Mouse (Mus musculus) heart, postnatal 0 days (tissue): ENCODE results near the gene Abhd12. TPM values are rescaled to one million over a fixed set of nuclear protein-coding genes. Genes with fewer than 3 reads are reported as not detected.

Source experiments
- ATAC-seq: fragments of 200-750 bp; cut with Nextera tagmentation; 2 replicates; pipeline ENCODE4 v1.8.0; 2017; ENCODE audit warnings: low read depth, moderate number of reproducible peaks, moderate library complexity; ENCODE audit not compliant: insufficient read depth
- DNase-seq: peaks from one replicate; pipeline ENCODE4 v3.0.0-alpha.2; 2016; ENCODE audit warnings: low spot score
- H3K27ac ChIP-seq: fragments of 300-500 bp; sonication (generic); 2 replicates; pipeline ENCODE4 v1.5.1; 2014; ENCODE audit warnings: low read depth, mild to moderate bottlenecking
- H3K27me3 ChIP-seq: fragments of 300-500 bp; sonication (generic); 2 replicates; pipeline ENCODE4 v1.6.1; 2014; ENCODE audit warnings: low read length, mixed read lengths; ENCODE audit not compliant: control insufficient read depth, insufficient read depth
- H3K36me3 ChIP-seq: fragments of 300-500 bp; sonication (generic); replicated peaks from 2 replicates; pipeline ENCODE4 v1.6.1; 2014; ENCODE audit warnings: low read length, mixed read lengths; ENCODE audit not compliant: control insufficient read depth, insufficient read depth
- H3K4me1 ChIP-seq: fragments of 300-500 bp; sonication (generic); 2 replicates; pipeline ENCODE4 v1.6.1; 2014; ENCODE audit warnings: antibody characterized with exemption; ENCODE audit not compliant: control insufficient read depth, insufficient read depth
- H3K4me2 ChIP-seq: fragments of 300-500 bp; sonication (generic); 2 replicates; pipeline ENCODE4 v1.6.1; 2014; ENCODE audit warnings: low read depth, mild to moderate bottlenecking, low read length, moderate library complexity
- H3K4me3 ChIP-seq: fragments of 300-500 bp; sonication (generic); 2 replicates; pipeline ENCODE4 v1.5.1; 2014; ENCODE audit warnings: low read depth, low read length
- H3K9ac ChIP-seq: fragments of 300-500 bp; sonication (generic); replicated peaks from 2 replicates; pipeline ENCODE4 v1.6.1; 2014; ENCODE audit warnings: low read depth, low read length, mixed read lengths
- H3K9me3 ChIP-seq: fragments of 300-500 bp; sonication (generic); replicated peaks from 2 replicates; pipeline ENCODE4 v1.6.1; 2016; ENCODE audit warnings: low read length; ENCODE audit not compliant: control insufficient read depth
- CTCF ChIP-seq: IDR thresholded peaks from 2 replicates; pipeline ENCODE4 v1.5.1; 2016; ENCODE audit warnings: antibody characterized with exemption, control low read depth, low read depth
- EP300 ChIP-seq: IDR thresholded peaks from 2 replicates; pipeline ENCODE4 v1.6.1; 2016; ENCODE audit warnings: antibody characterized with exemption, low read depth
- WGBS: fragments of 180-500 bp; shearing (Covaris S2); extraction: QIAGEN DNeasy Blood & Tissue Kit; methylation state at CpG from one replicate; pipeline ENCODE4 v1.1.7; 2014; 5-methylcytosine and 5-hydroxymethylcytosine counted together
- polyA plus RNA-seq: library from polyadenylated mRNA; unstranded; fragments of >200 nt; fragmentation: Nextera tagmentation; extraction: Ambion mirVana; gene quantifications from 2 replicates; pipeline ENCODE4 v1.2.1, GENCODE M21; 2015
- total RNA-seq: library from RNA; depleted of rRNA; stranded (reverse); fragments of >200 nt; gene quantifications from 2 replicates; pipeline ENCODE4 v1.2.3, GENCODE M21; 2014; ENCODE audit warnings: low replicate concordance

The Abhd12 gene
- total and polyA plus RNA-seq, 2 experiments from 2014 or later = 31.5 to 32.6 TPM

DNA sequence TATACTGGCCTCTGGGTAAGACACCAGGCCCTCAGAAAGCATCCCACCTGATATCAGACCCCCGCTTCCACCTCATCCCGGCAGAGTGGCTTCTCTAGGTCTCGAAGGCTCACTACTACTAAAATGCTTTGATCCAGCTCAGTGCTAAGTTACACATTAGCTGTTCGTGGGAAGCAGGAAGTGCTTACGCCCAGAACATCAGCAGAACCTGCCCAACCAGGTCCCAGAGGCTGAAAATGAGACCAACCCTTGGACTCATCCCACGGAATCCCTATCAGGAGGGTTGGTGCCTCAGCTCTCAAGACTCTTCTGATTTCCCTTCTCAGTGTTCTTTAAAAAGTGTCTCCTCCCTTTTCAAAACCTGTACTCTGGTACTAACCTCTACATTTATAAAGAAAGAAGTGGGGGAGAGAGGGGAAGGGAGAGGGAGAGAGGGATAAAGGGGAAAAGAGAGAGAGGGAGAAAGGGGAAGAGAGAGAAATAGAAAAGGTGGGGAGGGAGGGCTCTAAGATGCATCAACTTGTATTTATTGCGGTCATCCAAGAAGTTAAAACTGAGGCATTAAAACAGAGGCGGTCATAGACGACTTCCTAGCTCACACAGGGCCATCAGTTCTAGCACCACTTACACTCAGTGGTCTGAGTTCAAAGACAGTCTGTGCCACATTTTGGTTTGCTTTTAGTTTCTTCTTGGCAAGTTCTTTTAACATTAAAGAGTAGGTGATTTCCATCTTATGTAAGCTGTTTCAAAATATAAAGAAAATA lies 45.6 kb downstream of the Abhd12 start:
- Histone ChIP-seq H3K4me1 (no peaks in the 10 kb centered on the region), H3K27ac (no peak overlapping the region), H3K4me2 (no peak overlapping the region), H3K36me3 (0 out of 2 replicates have a peak, but pooled peaks cover 4% of the 10 kb centered on the region), H3K4me3 (no peak overlapping the region), H3K9me3 (no peaks in the 10 kb centered on the region), H3K9ac (no peak overlapping the region), H3K27me3 (no peaks in the 10 kb centered on the region)
- 82% methylated on average over 9 of the region's 9 CpGs for WGBS
- no peak for DNase-seq
- ATAC-seq = no peak
- TF ChIP-seq EP300 = no peak
- TF ChIP-seq CTCF = no peak

DNA sequence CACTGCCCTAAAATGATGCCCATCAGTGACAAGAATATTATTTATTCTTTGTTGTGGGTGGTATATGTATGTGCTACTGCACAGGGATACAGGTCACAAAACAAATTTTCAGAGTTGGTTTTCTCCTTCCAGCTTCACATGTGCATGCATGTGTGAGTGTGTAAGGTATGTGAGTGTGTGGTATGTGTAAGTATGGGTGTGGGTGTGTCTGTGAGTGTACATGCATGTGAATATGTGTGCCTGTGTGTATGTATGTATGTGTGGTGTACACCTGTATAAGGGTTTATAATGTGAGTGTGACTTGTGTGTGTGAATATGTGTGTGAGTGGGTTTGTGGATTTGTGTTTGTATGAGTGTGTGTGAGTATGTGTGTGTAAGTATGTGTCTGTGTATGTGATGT lies 49.4 kb downstream of the Abhd12 start:
- Histone ChIP-seq H3K4me1 (no peaks in the 10 kb centered on the region), H3K27me3 (no peaks in the 10 kb centered on the region), H3K4me2 (no peak overlapping the region), H3K9ac (no peak overlapping the region), H3K9me3 (no peaks in the 10 kb centered on the region), H3K4me3 (no peak overlapping the region), H3K36me3 (0 out of 2 replicates have a peak, but pooled peaks cover 4% of the 10 kb centered on the region), H3K27ac (no peak overlapping the region)
- no peak for DNase-seq
- no peak for ATAC-seq
- TF ChIP-seq EP300 (no peak), CTCF (no peak)

DNA sequence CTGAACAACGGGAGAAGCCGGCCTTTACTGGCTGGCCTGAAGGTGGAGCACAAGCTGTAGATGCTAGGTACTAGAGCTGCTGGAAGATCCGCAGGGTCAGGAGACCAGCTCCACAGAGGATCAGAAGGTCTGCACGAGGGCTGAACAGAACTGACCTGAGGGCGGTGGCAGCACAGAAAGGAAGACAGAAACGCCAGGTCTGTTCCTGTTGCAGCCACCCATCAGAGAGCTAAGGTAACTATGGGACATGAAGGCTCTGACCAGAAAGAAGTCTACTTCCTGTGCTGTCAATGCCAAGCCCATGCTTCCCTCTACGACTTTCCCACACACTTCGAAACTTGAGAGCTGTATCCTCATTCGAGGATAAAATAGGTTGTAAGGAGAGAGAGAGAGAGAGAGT lies 53.3 kb downstream of the Abhd12 start:
- Histone ChIP-seq H3K27me3 (no peaks in the 10 kb centered on the region), H3K9ac (no peak overlapping the region), H3K4me1 (no peaks in the 10 kb centered on the region), H3K27ac (no peak overlapping the region), H3K4me2 (no peak overlapping the region), H3K36me3 (0 out of 2 replicates have a peak, but pooled peaks cover 4% of the 10 kb centered on the region), H3K9me3 (no peaks in the 10 kb centered on the region), H3K4me3 (no peak overlapping the region)
- WGBS = 54% methylated on average over 9 of the region's 9 CpGs
- ATAC-seq (no peak), DNase-seq (no peak)
- TF ChIP-seq CTCF (no peak), EP300 (no peak)

DNA sequence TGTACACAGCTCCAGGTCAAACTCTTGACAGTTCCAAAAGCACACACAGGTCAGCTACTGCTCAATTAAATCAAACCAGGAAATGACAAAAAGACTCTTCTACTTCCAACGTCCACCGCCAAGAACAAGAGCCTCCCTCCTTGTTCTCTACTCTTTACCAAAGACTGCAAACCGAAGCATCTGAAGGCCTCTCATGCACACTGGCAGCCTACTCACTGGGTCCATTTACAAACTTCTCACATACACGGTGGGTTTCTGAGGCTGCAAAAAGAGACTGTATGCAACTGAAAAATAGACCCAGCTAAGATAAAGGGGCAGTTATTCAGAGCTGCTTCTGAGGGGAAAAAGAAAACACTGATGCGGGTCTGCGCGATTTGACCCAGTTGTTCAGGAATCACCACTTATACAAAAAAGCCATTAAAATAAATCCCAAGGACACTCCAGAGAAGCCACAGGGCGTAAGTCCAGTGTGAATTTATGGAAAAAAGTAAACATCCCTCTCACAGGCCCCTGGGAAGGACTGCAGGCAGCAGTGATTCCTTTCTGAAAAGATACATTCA lies 57.0 kb downstream of the Abhd12 start:
- DNase-seq = no peak
- H3K9me3 ChIP-seq = no peaks in the 10 kb centered on the region
- no peaks in the 10 kb centered on the region; the same call in 1 of the 2 replicates for H3K36me3 ChIP-seq
- H3K27me3 ChIP-seq = no peaks in the 10 kb centered on the region
- no peak for ATAC-seq
- no peak overlapping the region for H3K4me2 ChIP-seq
- no peak overlapping the region for H3K27ac ChIP-seq
- no peak for TF ChIP-seq EP300
- no peak for TF ChIP-seq CTCF
- H3K4me1 ChIP-seq = no peaks in the 10 kb centered on the region
- H3K4me3 ChIP-seq = no peak overlapping the region
- no peak overlapping the region for H3K9ac ChIP-seq
- 87% methylated on average over 8 of the region's 8 CpGs for WGBS

DNA sequence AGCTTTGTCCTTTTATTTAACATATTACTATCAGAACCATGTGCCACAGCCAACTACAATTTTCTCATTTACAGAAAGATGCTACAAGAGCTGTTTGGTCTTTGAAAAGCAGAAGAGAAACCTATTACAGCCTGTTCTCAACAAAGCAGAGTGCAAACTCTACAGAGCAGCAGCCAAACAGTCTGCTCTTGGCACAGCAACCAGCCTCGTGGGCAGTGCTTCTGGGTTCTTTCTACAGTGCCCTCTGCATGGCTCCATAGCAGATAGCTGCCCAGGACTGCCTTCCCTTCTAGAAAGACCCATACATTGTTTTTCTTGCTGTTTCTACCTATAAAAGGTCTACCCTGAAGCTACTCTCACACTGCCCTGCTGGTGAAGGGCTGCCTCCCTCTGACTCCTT lies 59.7 kb downstream of the Abhd12 start:
- no peaks in the 10 kb centered on the region; the same call in 1 of the 2 replicates for H3K36me3 ChIP-seq
- 45% methylated on average over 1 of the region's 1 CpGs for WGBS
- no peak overlapping the region for H3K4me2 ChIP-seq
- no peaks in the 10 kb centered on the region for H3K4me1 ChIP-seq
- H3K9ac ChIP-seq = no peak overlapping the region
- H3K27me3 ChIP-seq = no peaks in the 10 kb centered on the region
- ATAC-seq = no peak
- H3K9me3 ChIP-seq = no peaks in the 10 kb centered on the region
- TF ChIP-seq CTCF (no peak), EP300 (no peak)
- no peak for DNase-seq
- no peak overlapping the region for H3K27ac ChIP-seq
- no peak overlapping the region for H3K4me3 ChIP-seq

DNA sequence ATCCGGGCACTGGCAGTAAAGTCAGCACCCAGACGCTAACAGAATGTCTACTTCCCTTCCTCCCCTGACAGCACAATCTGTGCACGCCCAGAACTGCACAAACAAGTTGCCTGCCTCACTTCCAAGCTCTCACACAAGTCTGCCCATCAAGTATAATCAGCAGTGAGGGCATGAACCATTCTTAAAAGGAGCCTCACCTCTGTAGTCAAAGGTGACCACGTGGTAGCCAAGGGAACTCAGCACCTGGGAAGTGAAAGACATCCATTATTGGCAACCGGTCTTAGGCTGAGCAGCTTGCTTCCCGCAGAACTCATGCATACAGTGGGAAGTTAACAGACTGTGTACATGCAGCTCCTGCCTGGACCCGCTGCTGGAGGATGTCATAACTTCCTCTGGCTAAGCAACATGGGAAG lies 62.5 kb downstream of the Abhd12 start:
- Histone ChIP-seq H3K36me3 (peaks cover 4% of the 10 kb centered on the region; the same call in 1 of the 2 replicates), H3K9me3 (no peaks in the 10 kb centered on the region), H3K4me1 (no peaks in the 10 kb centered on the region), H3K9ac (no peak overlapping the region), H3K4me3 (no peak overlapping the region), H3K27ac (no peak overlapping the region), H3K4me2 (no peak overlapping the region), H3K27me3 (no peaks in the 10 kb centered on the region)
- 76% methylated on average over 7 of the region's 7 CpGs for WGBS
- DNase-seq = no peak
- no peak for ATAC-seq
- no peak for TF ChIP-seq EP300
- TF ChIP-seq CTCF = no peak
